Mouse (Mus musculus) retina, postnatal 7 days (tissue): Measurements from ENCODE around the gene Mfsd12.

ENCODE experiments used
- DNase-seq: peaks from one replicate; pipeline ENCODE4 v3.0.0-alpha.2; 2012; ENCODE audit warnings: low read depth, low spot score

Gene Mfsd12

GRCm38 (mm10) chr10:81354738-81355477, 2.4 kb upstream of the Mfsd12 start:
- DNase-seq, result no peak

DNA sequence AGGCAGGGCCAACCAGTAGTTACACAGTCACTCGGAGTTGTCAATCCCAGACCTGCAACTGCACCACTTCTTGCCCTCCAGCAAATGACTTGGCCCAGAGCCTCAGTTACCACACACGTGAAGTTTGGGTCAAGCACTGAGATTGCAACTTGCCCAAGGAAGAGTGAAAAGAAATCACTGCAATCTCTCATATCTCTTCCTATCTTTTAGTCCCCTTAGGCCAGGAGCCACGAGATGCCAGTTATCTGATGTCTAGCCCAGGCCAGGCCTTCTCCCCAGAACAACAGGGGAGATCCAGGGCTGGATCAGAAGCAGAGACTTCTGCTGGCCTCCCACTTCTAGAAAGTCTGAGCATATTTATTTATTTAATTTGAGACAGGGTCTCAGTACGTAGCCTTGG, 1.8 kb upstream of the Mfsd12 start:
- DNase-seq, result no peak

GRCm38 (mm10) chr10:81356352-81356990, 820 bp upstream of the Mfsd12 start:
- no peak for DNase-seq

GRCm38 (mm10) chr10:81358209-81358608, 918 bp downstream of the Mfsd12 start:
- no peak for DNase-seq

DNA sequence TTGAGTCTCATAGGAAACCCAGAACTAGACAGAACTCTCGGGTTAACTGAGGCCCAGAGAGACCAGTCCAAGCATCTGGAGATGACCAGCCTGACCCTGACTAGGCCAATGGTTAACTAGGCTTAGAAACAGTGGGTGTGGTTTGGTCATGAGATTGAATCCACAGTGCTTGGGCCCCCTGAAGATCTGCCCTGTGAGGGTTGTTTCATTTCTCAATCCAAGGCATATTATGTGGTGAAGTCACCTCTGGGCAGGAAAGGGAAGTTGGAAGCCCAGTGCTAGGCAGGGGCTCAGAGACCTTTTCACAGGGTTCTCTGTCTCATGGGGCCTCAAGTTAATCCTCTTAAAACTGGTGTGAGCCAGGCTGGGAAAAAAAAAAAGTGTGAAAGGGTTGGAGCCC, 1.6 kb downstream of the Mfsd12 start:
- DNase-seq, result no peak

- DNase-seq, result no peak
These were observed 3.4 kb downstream of the Mfsd12 start for GRCm38 (mm10) chr10:81360721-81361120.

GRCm38 (mm10) chr10:81362336-81362949, 5.2 kb downstream of the Mfsd12 start:
- DNase-seq, result no peak

- DNase-seq, result no peak
These were observed 6.4 kb downstream of the Mfsd12 start for GRCm38 (mm10) chr10:81363436-81364346.

DNA sequence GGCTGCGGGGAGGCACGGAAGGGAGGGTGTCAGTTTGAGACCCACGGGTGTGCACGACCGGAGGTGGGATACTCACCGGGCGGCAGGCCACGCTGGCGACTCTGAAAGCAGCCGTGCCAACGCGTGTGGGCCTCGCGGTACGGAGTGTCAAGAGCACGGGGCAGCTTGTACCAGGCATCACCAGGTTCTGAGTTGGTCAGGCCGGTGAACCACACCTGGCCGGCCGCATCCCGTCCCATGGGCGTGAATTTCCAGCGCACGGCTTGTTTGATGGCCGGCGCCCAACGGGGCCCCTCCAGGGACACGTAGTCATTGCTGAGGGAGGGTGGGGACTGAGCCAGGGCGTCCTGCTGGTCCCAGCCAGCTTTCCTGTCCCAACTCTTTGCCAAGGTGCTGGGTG, 7.4 kb downstream of the Mfsd12 start:
- DNase-seq, result no peak

DNA sequence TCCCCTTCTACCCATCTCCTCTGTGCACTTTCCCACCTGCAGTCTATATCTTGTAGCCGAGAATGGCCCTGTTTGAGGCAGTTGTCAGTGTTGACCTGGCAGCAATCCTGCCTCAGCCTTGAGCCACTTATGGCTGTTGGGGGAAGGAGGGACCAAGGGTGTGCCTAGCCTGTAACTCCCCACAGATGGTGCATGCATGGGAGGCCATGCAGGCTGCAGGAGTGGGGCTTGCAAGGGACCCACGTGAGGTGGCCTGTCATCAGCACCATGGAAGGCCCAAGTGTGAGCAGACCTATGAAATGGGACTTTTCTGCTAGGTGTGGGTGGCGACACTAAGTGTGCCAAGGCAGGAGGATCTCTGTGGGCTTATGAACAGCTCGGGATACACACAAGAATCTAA, 7.8 kb downstream of the Mfsd12 start:
- DNase-seq, result no peak

DNA sequence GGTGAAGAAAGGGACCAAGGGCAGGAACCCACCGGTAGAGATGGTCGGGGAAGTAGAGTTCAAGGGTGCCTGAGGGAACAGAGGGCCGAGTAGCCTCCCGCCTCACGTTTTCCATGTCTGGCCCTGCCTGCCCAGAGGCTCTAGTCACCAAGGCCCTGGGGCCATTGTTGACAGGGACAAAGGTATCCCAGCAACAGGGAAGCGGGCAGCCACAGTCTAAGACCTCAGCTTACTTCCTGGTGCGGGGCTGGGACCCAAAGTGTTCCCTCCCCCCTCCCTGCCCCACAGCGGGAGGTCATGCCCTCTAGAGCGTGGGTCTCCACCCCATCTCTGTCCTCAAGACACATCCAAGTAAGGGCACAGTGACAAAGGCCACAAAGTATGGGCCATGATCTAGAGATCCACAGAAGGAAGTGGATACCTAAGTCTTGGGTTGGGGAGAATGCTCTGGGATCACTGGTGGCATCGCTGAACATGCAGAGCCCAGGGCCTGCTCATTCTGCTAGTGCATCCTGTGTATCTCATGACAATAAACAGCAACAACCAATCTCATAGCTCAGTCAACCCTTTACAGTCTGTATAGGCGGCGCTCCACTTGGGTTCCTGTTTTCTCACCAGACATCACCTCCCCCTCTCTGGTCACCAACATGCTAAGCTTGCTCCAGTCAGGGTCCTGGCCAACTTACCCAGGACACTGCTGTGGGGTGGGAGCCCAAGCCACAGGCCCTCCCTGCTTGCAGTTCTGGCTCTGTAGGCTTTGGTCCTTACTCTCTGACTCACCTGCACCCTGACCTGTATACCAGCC, 8.6 kb downstream of the Mfsd12 start, which contains the start of gene 4930404N11Rik:
TSS of gene 4930404N11Rik (minus strand) at position 145 of the 805 bp plus-strand sequence.
- no peak for DNase-seq

DNA sequence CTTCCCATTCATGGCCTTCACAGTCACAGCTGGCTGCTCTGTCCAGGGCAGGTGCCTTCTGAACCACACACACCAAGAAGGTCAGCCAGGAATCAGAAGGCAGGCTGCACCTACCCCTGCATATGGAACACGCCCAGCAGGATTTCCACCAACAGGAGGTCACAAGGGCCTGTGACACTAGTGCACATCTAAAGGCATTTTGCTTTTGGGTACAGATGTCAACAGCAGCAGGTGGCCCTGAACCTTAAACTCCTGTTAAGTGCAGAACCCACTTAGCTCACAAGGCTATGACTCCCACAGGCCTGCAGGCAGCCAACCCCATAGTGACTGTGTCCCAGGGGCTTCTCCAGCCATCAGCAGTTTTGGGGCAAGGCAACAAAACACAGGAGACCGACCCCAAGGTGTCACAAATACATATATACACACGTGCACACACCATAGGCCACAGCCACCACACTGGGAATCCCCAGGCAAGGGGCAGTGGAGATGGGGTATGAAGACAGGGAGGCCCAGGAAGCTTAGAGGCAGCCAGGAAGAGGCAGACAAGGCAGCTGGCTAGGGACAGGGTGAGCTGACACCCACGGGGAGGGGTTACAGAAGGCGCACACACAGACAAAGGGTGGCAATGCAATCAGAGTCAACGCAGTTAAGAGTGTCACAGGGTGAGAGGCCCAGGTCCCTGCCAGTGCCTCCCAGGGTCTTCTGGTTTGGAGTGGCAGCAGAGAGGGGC, 9.4 kb downstream of the Mfsd12 start:
- DNase-seq, result no peak

DNA sequence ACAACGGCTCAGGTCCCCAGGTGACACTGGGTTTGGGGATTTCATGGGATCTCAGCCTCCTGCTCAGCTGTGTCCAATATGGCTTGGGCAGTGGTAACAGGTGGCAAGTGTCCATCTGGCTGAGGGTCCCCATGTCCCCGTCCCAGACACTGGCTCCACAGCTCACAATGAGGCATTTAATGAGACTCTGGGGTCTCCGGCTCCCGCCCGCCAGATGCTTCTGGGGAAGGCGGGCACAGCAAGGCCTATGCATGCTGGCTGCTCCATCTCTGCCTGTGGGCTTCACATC, 9.9 kb downstream of the Mfsd12 start:
- no peak for DNase-seq

- DNase-seq, result no peak
These were observed 18.0 kb downstream of the Mfsd12 start for GRCm38 (mm10) chr10:81375322-81375721.

DNA sequence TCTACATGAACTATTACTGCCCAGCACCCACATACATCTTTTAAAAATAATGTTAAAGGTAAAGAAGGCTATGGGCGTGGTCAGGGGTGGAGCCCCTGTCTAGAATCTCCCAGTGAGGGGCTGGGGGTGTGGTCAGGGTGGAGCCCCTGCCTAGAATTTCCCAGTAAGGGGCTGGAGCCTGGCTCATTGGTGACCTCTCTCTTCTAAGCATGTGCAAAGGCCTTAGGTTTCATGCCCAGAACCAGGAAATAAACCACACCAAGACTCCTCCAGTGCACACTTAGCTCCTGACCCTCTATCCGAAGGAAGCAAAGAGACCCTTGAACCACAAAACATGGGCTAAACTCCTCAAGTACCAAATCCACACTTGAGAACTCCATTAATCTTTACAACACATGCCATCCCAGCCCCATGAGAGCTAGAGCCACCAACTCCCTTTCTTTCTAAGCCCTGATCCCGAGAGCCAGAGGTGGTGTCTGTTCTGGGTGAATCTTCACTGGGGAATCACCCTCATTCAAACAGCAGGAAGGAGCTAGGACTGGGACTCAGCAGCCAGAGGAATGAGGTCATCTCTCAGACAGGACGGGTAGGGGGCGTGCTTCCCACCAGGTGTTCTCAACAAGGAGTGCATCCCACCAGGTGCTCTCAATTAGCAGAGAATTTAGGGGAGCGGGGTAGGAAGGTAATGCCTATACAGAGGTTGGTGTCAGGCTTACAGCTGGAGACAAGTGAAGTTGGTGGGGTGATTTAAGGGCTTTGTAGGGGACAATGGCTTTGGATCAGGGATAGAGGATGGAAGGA, 19.5 kb downstream of the Mfsd12 start:
- DNase-seq, result no peak

DNA sequence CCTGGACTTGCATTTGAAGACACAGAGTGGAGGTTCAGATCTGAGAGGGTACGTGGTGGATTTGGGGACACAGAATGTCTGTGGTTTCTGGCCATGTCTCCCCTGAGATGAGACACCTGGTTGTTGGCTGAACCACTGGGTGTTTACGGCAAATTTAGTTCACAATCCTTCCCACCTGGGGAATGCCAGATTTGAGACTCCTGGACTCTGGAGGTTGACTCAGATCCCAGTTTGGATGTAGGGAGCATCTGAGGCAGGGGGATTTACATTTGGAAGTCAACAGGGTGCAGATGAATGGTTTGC, 20.0 kb downstream of the Mfsd12 start:
- DNase-seq, result no peak

- DNase-seq, result no peak
These were observed 20.7 kb downstream of the Mfsd12 start, which contains the start of gene Fzr1 for GRCm38 (mm10) chr10:81377793-81378552. Gene Fzr1, minus strand, starts transcription at chr10:81378516.

- peak; percentile 100 for DNase-seq
These were observed 21.4 kb downstream of the Mfsd12 start for GRCm38 (mm10) chr10:81378553-81379182.

DNA sequence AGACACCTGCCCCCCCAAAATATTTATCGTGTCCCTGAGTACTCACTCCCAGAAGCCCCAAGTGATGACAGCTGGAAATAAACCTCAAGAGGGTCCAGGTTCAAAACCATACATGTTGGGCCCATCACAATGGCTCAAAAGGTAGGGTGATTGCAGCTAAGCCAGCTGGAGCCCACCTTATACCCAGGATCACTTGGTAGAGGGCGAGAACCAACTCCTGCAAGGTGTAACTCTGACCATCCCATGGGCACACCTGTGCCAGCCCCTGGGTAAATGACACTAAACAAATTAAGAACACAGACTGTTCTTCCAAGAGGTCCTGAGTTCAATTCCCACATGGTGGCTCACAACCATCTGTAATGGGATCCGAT, 21.9 kb downstream of the Mfsd12 start:
- no peak for DNase-seq
